Mouse (Mus musculus) A20 (cell line): Measurements from ENCODE around the gene Cdc14b.
A peak's percentile ranks its signal among the peaks of the same experiment; 100 is the strongest.

ENCODE experiments used
- DNase-seq: peaks from one replicate; pipeline ENCODE4 v3.0.0-alpha.2; 2011; ENCODE audit warnings: low read depth, low spot score

The Cdc14b gene

GRCm38 (mm10) chr13:64178746-64179652, 96.1 kb downstream of the Cdc14b start:
- no peak for DNase-seq

- DNase-seq: no peak
These were observed 97.1 kb downstream of the Cdc14b start for GRCm38 (mm10) chr13:64178000-64178399.

- no peak for DNase-seq
These were observed 105.3 kb downstream of the Cdc14b start for GRCm38 (mm10) chr13:64169746-64170145.

- DNase-seq: no peak
These were observed 111.9 kb downstream of the Cdc14b start for GRCm38 (mm10) chr13:64163147-64163715.

- DNase-seq: no peak
These were observed 112.5 kb downstream of the Cdc14b start for GRCm38 (mm10) chr13:64162626-64163025.

- DNase-seq: no peak
These were observed 113.0 kb downstream of the Cdc14b start for GRCm38 (mm10) chr13:64161916-64162611.

DNA sequence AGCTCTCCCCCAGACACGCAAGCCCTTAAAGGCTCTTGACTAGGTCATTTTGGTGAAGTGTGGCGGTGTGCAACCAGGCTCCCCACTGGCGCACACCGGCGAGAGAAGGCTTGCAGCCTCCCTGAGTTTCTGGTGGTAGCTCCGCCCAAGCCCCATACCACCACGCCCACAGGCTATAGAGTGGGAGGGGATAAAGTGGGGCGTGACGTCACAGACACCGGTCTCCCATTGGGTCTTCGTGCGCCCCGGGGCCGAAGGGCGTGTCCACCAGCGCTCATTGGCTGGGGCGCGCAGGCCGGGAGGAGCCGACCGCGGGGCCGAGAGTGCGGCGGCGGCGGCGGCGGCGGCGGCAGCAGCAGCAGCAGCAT, 113.6 kb downstream of the Cdc14b start, which contains the start of gene Habp4:
Habp4 (plus strand) TSS at position 277 of the 368 bp plus-strand sequence.
- DNase-seq: peak; percentile 99

DNA sequence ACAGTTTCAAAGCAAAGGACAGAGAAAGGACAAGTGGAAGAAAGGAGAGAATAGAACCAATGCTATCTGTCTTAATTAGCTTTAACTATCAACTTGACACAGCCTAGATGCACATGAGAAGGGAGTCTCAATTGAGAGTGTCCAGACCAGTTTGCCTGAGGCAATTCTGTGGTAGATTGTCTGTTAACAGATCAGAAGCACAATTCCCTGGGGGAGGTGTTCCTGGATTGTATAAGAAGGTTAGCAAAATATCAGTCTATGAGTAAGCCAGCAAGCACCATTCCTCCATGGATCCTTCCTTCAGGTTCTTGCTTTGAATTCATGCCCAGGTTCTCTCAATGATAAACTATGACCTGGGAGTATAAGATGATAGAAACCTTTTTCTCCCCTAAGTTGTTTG, 118.1 kb downstream of the Cdc14b start:
- DNase-seq: no peak

- DNase-seq: peak; percentile 35
These were observed 119.9 kb downstream of the Cdc14b start for GRCm38 (mm10) chr13:64155171-64155571.

DNA sequence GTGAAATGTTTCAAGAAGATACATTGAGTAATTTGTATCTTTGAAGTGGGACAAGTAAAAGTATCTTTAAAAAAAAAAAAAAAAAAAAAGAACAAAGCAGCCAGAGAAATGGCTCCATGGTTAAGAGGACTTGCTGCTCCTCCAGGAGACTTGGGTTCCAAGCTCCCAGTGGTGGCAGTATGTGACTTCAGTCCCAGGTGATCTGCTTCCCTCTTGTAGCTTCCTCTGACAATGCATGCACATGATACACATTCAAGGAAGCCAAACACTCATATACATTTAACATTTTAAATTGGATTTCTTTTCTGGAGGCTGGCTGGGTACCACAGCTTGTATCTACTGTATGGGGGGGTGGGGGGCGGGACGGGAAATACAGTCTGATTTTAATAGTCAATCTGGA, 120.4 kb downstream of the Cdc14b start:
- no peak for DNase-seq

GRCm38 (mm10) chr13:64153751-64154267, 121.3 kb downstream of the Cdc14b start:
- peak; percentile 62 for DNase-seq

GRCm38 (mm10) chr13:64153083-64153682, 121.9 kb downstream of the Cdc14b start, which contains the start of gene Zfp367:
Gene Zfp367, minus strand, starts transcription at chr13:64153202.
- DNase-seq: peak; percentile 99

- DNase-seq: no peak
These were observed 122.4 kb downstream of the Cdc14b start for GRCm38 (mm10) chr13:64152671-64153082.

GRCm38 (mm10) chr13:64152241-64152669, 122.8 kb downstream of the Cdc14b start:
- DNase-seq: peak; percentile 93

DNA sequence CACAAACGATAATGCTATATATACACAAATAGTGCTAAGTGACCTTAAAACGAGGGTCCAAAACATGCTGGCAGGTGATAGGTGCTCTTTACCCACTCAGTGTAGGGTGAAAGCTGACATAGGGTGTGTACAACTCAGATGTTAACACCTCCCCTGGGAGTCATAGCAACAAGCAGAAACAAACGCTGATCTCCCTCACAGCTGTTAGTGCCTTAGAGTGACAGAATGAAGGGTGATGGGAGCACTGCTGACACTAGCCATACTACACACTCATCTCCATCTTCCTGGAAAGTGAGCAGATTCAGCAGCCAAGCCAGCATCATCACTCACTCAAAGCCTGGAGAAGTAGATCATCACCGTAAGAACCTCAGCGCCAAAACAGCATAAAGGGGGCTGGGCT, 125.0 kb downstream of the Cdc14b start:
- DNase-seq: no peak
